Mouse (Mus musculus) testis, adult 10 weeks (tissue): ENCODE measurements around the gene Dab2ip. TPM values are rescaled to one million over a fixed set of nuclear protein-coding genes. Genes with fewer than 3 reads are reported as not detected.

Experiments used
- polyA plus RNA-seq: library from polyadenylated mRNA; stranded (reverse); fragments of 350-450 nt; fragmentation: Illumina TruSeq; extraction: RNeasy Lipid Tissue Mini Kit (QIAGEN cat#74804); gene quantifications from one replicate; pipeline ENCODE4 v1.2.3, GENCODE M21; 2014; ENCODE audit warnings: low read depth, low replicate concordance

Gene Dab2ip
- 1.1 TPM for polyA plus RNA-seq

GRCm38 (mm10) chr2:35557911-35558825 lies at the start of gene Dab2ip:
Gene Dab2ip, plus strand, starts transcription at chr2:35558266.

Other genes with a start within 250 kb of the Dab2ip start
- gene Stom, start 221.3 kb upstream of the Dab2ip start, polyA plus RNA-seq, result 36.3 TPM
- 48.9 TPM for gene 4930568D16Rik, start 190.5 kb upstream of the Dab2ip start, polyA plus RNA-seq
- gene 4930402F06Rik, start 161.1 kb upstream of the Dab2ip start, polyA plus RNA-seq, result 8.1 TPM
- gene Ggta1, start 95.0 kb upstream of the Dab2ip start, polyA plus RNA-seq, result 2.4 TPM